Mouse (Mus musculus) neural tube, embryonic 14.5 days (tissue): ENCODE results near the gene Nudt8. TPM values are rescaled to one million over a fixed set of nuclear protein-coding genes. Genes with fewer than 3 reads are reported as not detected.

Experiments used
- ATAC-seq: fragments of 200-750 bp; cut with Nextera tagmentation; 2 replicates; pipeline ENCODE4 v1.8.0; 2017; ENCODE audit warnings: low read depth, mild to moderate bottlenecking, moderate TSS enrichment, moderate library complexity
- H3K27ac ChIP-seq: fragments of 300-500 bp; sonication (generic); 2 replicates; pipeline ENCODE4 v1.5.1; 2014; ENCODE audit warnings: low read depth, mild to moderate bottlenecking, control low read depth, low read length, moderate library complexity, mixed read lengths
- H3K27me3 ChIP-seq: fragments of 300-500 bp; sonication (generic); 2 replicates; pipeline ENCODE4 v1.6.1; 2014; ENCODE audit warnings: low read length; ENCODE audit not compliant: control insufficient read depth, insufficient read depth
- H3K36me3 ChIP-seq: fragments of 300-500 bp; sonication (generic); 2 replicates; pipeline ENCODE4 v1.6.1; 2014; ENCODE audit warnings: low read length, mixed read lengths; ENCODE audit not compliant: control insufficient read depth, insufficient read depth
- H3K4me1 ChIP-seq: fragments of 300-500 bp; sonication (generic); 2 replicates; pipeline ENCODE4 v1.6.1; 2014; ENCODE audit warnings: low read length; ENCODE audit not compliant: control insufficient read depth, insufficient read depth
- H3K4me2 ChIP-seq: fragments of 300-500 bp; sonication (generic); 2 replicates; pipeline ENCODE4 v1.6.1; 2014; ENCODE audit warnings: mild to moderate bottlenecking, low read depth, low read length, control low read depth
- H3K4me3 ChIP-seq: fragments of 300-500 bp; sonication (generic); 2 replicates; pipeline ENCODE4 v1.5.1; 2014; ENCODE audit warnings: low read depth, low read length, control low read depth, mixed read lengths
- H3K9ac ChIP-seq: fragments of 300-500 bp; sonication (generic); replicated peaks from 2 replicates; pipeline ENCODE4 v1.6.1; 2014; ENCODE audit warnings: low read depth, mild to moderate bottlenecking, control low read depth, low read length, mixed read lengths
- H3K9me3 ChIP-seq: fragments of 300-500 bp; sonication (generic); 2 replicates; pipeline ENCODE4 v1.6.1; 2016; ENCODE audit warnings: low read length; ENCODE audit not compliant: control insufficient read depth
- WGBS: fragments of 180-500 bp; shearing (Covaris S2); extraction: QIAGEN DNeasy Blood & Tissue Kit; methylation state at CpG from one replicate; pipeline ENCODE4 v1.1.7; 2014; 5-methylcytosine and 5-hydroxymethylcytosine counted together
- polyA plus RNA-seq: library from polyadenylated mRNA; unstranded; fragments of >200 nt; fragmentation: Nextera tagmentation; extraction: Ambion mirVana; gene quantifications from 2 replicates; pipeline ENCODE4 v1.2.1, GENCODE M21; 2014

Gene Nudt8
- polyA plus RNA-seq, 1 experiment from 2014 or later: 33.7 TPM

DNA sequence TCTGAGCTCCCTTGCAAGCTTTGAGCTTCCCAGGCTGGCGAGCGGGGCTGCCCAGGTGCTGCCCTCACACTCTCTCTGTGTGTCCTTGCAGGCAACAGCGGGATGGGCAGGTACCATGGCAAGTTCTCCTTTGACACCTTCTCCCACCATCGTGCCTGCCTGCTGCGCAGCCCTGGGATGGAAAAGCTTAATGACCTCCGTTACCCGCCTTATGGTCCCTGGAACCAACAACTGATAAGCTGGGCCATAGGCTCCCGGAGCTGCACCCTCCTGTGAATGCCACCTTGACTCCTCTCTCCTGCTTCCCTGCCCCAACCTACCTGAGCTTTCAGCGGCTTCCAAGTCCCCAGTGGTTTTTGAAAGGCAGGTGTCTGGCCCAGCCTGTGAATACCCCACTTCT is 19.5 kb upstream of the Nudt8 start:
- Histone ChIP-seq H3K4me1 (0 out of 2 replicates have a peak, but pooled peaks cover 3% of the 10 kb centered on the region), H3K9ac (no peak overlapping the region), H3K36me3 (no peaks in the 10 kb centered on the region), H3K27me3 (no peaks in the 10 kb centered on the region), H3K27ac (no peak overlapping the region), H3K4me3 (no peak overlapping the region), H3K9me3 (no peaks in the 10 kb centered on the region), H3K4me2 (no peak overlapping the region)
- ATAC-seq: no peak
- WGBS: 80% methylated on average over 9 of the region's 9 CpGs

DNA sequence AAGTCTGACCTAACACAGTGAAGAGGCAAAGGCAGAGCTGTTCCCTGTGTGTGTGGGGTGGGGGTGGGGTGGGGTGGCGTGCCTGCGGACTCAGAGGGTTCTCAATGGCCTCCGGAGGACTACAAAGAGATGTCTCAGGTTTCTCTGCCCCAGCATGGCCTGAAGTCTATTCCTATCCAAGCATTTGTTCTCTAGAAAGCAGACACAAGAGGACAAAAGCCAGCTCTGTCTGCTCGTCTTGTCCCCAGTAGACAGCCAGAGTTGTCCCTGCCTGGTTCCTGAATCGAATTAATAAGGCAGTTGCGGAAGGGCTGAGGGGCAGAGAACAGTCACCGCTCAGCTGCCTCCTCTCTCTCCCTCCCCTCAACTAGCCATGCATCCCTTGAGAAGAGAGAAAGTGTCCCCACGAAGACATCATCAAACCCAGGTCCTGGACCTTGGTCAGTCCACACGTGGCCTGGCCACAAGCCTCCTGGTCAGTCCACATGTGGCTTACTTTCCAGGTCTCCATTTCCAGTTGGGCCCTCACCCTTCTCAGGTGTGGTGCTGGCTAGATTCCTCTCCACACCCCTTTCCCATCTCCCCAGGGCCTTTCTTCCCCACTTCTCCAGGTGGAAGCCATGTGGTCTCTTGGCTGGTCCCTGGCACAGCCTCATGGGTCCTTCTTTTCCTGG is 16.7 kb upstream of the Nudt8 start:
- no peak overlapping the region for H3K4me3 ChIP-seq
- no peak overlapping the region for H3K9ac ChIP-seq
- 0 out of 2 replicates have a peak, but pooled peaks cover 3% of the 10 kb centered on the region for H3K4me1 ChIP-seq
- WGBS: 42% methylated on average over 9 of the region's 9 CpGs
- H3K9me3 ChIP-seq: no peaks in the 10 kb centered on the region
- no peaks in the 10 kb centered on the region for H3K36me3 ChIP-seq
- no peak for ATAC-seq
- no peaks in the 10 kb centered on the region for H3K27me3 ChIP-seq
- H3K27ac ChIP-seq: no peak overlapping the region
- no peak overlapping the region for H3K4me2 ChIP-seq

GRCm38 (mm10) chr19:3985261-3985681 is 15.1 kb upstream of the Nudt8 start:
- 0 out of 2 replicates have a peak, but pooled peaks cover 3% of the 10 kb centered on the region for H3K4me1 ChIP-seq
- no peaks in the 10 kb centered on the region for H3K9me3 ChIP-seq
- H3K9ac ChIP-seq: no peak overlapping the region
- no peaks in the 10 kb centered on the region for H3K36me3 ChIP-seq
- H3K4me3 ChIP-seq: no peak overlapping the region
- no peak overlapping the region for H3K4me2 ChIP-seq
- ATAC-seq: 0 out of 2 replicates have a peak, but pooled peaks have one; percentile 38
- no peak overlapping the region for H3K27ac ChIP-seq
- 19% methylated on average over 8 of the region's 8 CpGs for WGBS
- no peaks in the 10 kb centered on the region for H3K27me3 ChIP-seq

- 15% methylated on average over 8 of the region's 8 CpGs for WGBS
Observed at GRCm38 (mm10) chr19:3986334-3986733, 14.0 kb upstream of the Nudt8 start, which contains the start of gene Acy3. Gene Acy3 (plus strand): TSS chr19:3986570.

GRCm38 (mm10) chr19:3988066-3988465 is 12.3 kb upstream of the Nudt8 start:
- no peaks in the 10 kb centered on the region for H3K27me3 ChIP-seq
- no peak overlapping the region for H3K4me2 ChIP-seq
- H3K27ac ChIP-seq: no peak overlapping the region
- 90% methylated on average over 14 of the region's 14 CpGs for WGBS
- 0 out of 2 replicates have a peak, but pooled peaks cover 3% of the 10 kb centered on the region for H3K4me1 ChIP-seq
- ATAC-seq: no peak
- H3K36me3 ChIP-seq: no peaks in the 10 kb centered on the region
- no peak overlapping the region for H3K9ac ChIP-seq
- no peaks in the 10 kb centered on the region for H3K9me3 ChIP-seq
- H3K4me3 ChIP-seq: no peak overlapping the region

More at GRCm38 (mm10) chr19:3986334-3986733, 14.0 kb upstream of the Nudt8 start, which contains the start of gene Acy3:
- H3K36me3 ChIP-seq: no peaks in the 10 kb centered on the region
- no peaks in the 10 kb centered on the region for H3K27me3 ChIP-seq
- H3K9me3 ChIP-seq: no peaks in the 10 kb centered on the region
- ATAC-seq: no peak
- H3K4me2 ChIP-seq: no peak within 1 kb of the TSS
- no peak within 1 kb of the TSS for H3K27ac ChIP-seq
- no peak within 1 kb of the TSS for H3K9ac ChIP-seq
- 0 out of 2 replicates have a peak, but pooled peaks cover 3% of the 10 kb centered on the region for H3K4me1 ChIP-seq
- H3K4me3 ChIP-seq: no peak within 1 kb of the TSS

GRCm38 (mm10) chr19:3988750-3989149 is 11.6 kb upstream of the Nudt8 start:
- Histone ChIP-seq H3K27ac (no peak overlapping the region), H3K4me3 (no peak overlapping the region), H3K9ac (no peak overlapping the region), H3K27me3 (no peaks in the 10 kb centered on the region), H3K9me3 (no peaks in the 10 kb centered on the region), H3K4me1 (0 out of 2 replicates have a peak, but pooled peaks cover 3% of the 10 kb centered on the region), H3K36me3 (no peaks in the 10 kb centered on the region), H3K4me2 (no peak overlapping the region)
- WGBS: 86% methylated on average over 4 of the region's 4 CpGs
- no peak for ATAC-seq

DNA sequence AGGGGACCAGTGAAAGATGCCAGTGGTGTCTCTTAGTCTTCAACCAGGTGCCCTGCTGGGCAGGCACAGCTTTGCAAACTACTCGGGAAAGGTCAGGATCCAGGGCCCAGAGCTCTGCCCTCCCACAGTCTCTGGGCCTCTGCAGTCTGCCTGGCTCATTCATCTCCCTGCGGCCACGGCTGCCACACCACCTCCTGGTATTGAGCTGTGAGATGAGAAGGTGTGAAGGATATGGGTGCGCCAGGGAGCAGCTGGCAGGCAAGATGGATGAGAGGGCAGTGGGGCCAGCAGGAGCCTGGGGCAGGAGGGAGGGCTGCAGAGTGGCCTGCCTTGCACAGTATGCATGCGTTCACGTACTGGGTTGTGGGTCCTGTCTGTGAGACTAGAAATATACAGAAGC is 9.6 kb upstream of the Nudt8 start:
- Histone ChIP-seq H3K9ac (no peak overlapping the region), H3K4me3 (no peak overlapping the region), H3K4me1 (no peaks in the 10 kb centered on the region), H3K27ac (no peak overlapping the region), H3K27me3 (no peaks in the 10 kb centered on the region), H3K36me3 (no peaks in the 10 kb centered on the region), H3K9me3 (no peaks in the 10 kb centered on the region), H3K4me2 (no peak overlapping the region)
- 44% methylated on average over 6 of the region's 6 CpGs for WGBS
- no peak for ATAC-seq

GRCm38 (mm10) chr19:3991562-3991961 is 8.8 kb upstream of the Nudt8 start:
- H3K4me3 ChIP-seq: no peak overlapping the region
- no peaks in the 10 kb centered on the region for H3K27me3 ChIP-seq
- WGBS: 98% methylated on average over 3 of the region's 3 CpGs
- ATAC-seq: no peak
- H3K4me1 ChIP-seq: no peaks in the 10 kb centered on the region
- H3K27ac ChIP-seq: no peak overlapping the region
- no peaks in the 10 kb centered on the region for H3K36me3 ChIP-seq
- H3K9me3 ChIP-seq: no peaks in the 10 kb centered on the region
- H3K9ac ChIP-seq: no peak overlapping the region
- no peak overlapping the region for H3K4me2 ChIP-seq

GRCm38 (mm10) chr19:3991966-3992365 is 8.4 kb upstream of the Nudt8 start:
- no peak overlapping the region for H3K4me2 ChIP-seq
- no peaks in the 10 kb centered on the region for H3K4me1 ChIP-seq
- H3K4me3 ChIP-seq: no peak overlapping the region
- no peaks in the 10 kb centered on the region for H3K27me3 ChIP-seq
- H3K36me3 ChIP-seq: no peaks in the 10 kb centered on the region
- H3K9ac ChIP-seq: no peak overlapping the region
- ATAC-seq: no peak
- 91% methylated on average over 3 of the region's 3 CpGs for WGBS
- no peak overlapping the region for H3K27ac ChIP-seq
- H3K9me3 ChIP-seq: no peaks in the 10 kb centered on the region
